Mouse (Mus musculus) small intestine, adult 2 months (tissue): ENCODE results near the gene Rcor1.

Experiments used
- CTCF ChIP-seq: fragments of 200-500 bp; IDR thresholded peaks from 2 replicates; pipeline ENCODE4 v1.5.1; 2012; ENCODE audit warnings: low read depth, mild to moderate bottlenecking, control low read depth, inconsistent platforms, low read length, moderate library complexity, mixed read lengths; ENCODE audit not compliant: insufficient replicate concordance, insufficient read length; ENCODE audit errors: extremely low read depth
- POLR2A ChIP-seq: fragments of 200-500 bp; IDR thresholded peaks from 2 replicates; pipeline ENCODE4 v1.6.1; 2012; ENCODE audit warnings: low read depth, mild to moderate bottlenecking, control low read depth, inconsistent platforms, low read length, moderate library complexity

DNA sequence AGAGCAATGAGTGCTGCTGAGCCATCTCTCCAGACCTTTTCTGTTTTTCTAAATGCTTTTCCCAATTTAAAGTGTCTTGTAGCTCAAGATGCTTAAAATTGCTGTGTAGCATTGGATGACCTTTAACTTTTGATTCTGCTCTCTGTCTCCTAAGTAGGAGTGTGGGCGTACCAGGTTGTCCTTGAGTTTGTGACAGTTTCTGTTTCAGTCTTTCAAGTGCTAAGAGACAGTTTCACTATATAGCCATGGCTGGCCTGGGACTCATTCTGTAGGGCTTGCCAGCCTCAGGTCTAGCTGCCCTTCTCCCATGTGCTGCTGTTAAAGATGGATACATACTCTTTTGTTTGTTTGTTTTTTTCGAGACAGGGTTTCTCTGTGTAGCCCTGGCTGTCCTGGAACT is 9.1 kb downstream of the Rcor1 start:
- TF ChIP-seq CTCF (no peak), POLR2A (no peak)
